Mouse (Mus musculus) ovary, adult 18-20 months (tissue): ENCODE measurements around the gene Tmem18.
A peak's percentile ranks its signal among the peaks of the same experiment; 100 is the strongest.

Experiments
- DNase-seq: peaks from one replicate; pipeline ENCODE4 v3.0.0; 2022; ENCODE audit warnings: low spot score, mixed read lengths

Gene Tmem18

GRCm38 (mm10) chr12:30584356-30584740 lies at the start of gene Tmem18:
Tmem18 (plus strand) TSS chr12:30584426.
- DNase-seq: peak; percentile 71

- DNase-seq: no peak
These were observed 26.9 kb upstream of the Tmem18 start for GRCm38 (mm10) chr12:30557349-30557748.

- DNase-seq: no peak
These were observed 22.8 kb upstream of the Tmem18 start for GRCm38 (mm10) chr12:30561411-30561810.

- DNase-seq: no peak
These were observed 12.2 kb upstream of the Tmem18 start for GRCm38 (mm10) chr12:30572075-30572474.

- no peak for DNase-seq
These were observed 8.3 kb upstream of the Tmem18 start for GRCm38 (mm10) chr12:30575952-30576351.

- no peak for DNase-seq
These were observed 6.2 kb upstream of the Tmem18 start for GRCm38 (mm10) chr12:30578019-30578418.

- no peak for DNase-seq
These were observed 2.9 kb upstream of the Tmem18 start for GRCm38 (mm10) chr12:30581277-30581676.

- DNase-seq: no peak
These were observed 455 bp upstream of the Tmem18 start for GRCm38 (mm10) chr12:30583586-30584355.

GRCm38 (mm10) chr12:30584863-30585262 lies 637 bp downstream of the Tmem18 start:
- no peak for DNase-seq

- no peak for DNase-seq
These were observed 7.6 kb downstream of the Tmem18 start for GRCm38 (mm10) chr12:30591832-30592231.

GRCm38 (mm10) chr12:30596818-30597407 lies 12.7 kb downstream of the Tmem18 start:
- DNase-seq: no peak

- DNase-seq: no peak
These were observed 14.7 kb downstream of the Tmem18 start for GRCm38 (mm10) chr12:30598955-30599354.

- no peak for DNase-seq
These were observed 15.2 kb downstream of the Tmem18 start for GRCm38 (mm10) chr12:30599474-30599873.

- DNase-seq: no peak
These were observed 15.8 kb downstream of the Tmem18 start for GRCm38 (mm10) chr12:30599997-30600396.

GRCm38 (mm10) chr12:30604012-30604411 lies 19.8 kb downstream of the Tmem18 start:
- DNase-seq: no peak

- no peak for DNase-seq
These were observed 20.6 kb downstream of the Tmem18 start for GRCm38 (mm10) chr12:30604876-30605275.

- no peak for DNase-seq
These were observed 21.7 kb downstream of the Tmem18 start for GRCm38 (mm10) chr12:30605941-30606340.

GRCm38 (mm10) chr12:30606743-30607142 lies 22.5 kb downstream of the Tmem18 start:
- DNase-seq: no peak

GRCm38 (mm10) chr12:30618425-30618824 lies 34.2 kb downstream of the Tmem18 start:
- no peak for DNase-seq

GRCm38 (mm10) chr12:30628466-30628865 lies 44.2 kb downstream of the Tmem18 start:
- no peak for DNase-seq

- no peak for DNase-seq
These were observed 50.3 kb downstream of the Tmem18 start for GRCm38 (mm10) chr12:30634534-30634933.
